Mouse (Mus musculus) skeletal muscle tissue, adult 2 months (tissue): ENCODE measurements around the gene Sema3g.

ENCODE experiments used
- DNase-seq: peaks from one replicate; pipeline ENCODE4 v3.0.0-alpha.2; 2012; ENCODE audit warnings: low read depth, low spot score

Sema3g gene

GRCm38 (mm10) chr14:31195521-31195920, 22.1 kb upstream of the Sema3g start:
- DNase-seq, result no peak

- DNase-seq, result no peak
Measured at GRCm38 (mm10) chr14:31195968-31196367, 21.7 kb upstream of the Sema3g start.

DNA sequence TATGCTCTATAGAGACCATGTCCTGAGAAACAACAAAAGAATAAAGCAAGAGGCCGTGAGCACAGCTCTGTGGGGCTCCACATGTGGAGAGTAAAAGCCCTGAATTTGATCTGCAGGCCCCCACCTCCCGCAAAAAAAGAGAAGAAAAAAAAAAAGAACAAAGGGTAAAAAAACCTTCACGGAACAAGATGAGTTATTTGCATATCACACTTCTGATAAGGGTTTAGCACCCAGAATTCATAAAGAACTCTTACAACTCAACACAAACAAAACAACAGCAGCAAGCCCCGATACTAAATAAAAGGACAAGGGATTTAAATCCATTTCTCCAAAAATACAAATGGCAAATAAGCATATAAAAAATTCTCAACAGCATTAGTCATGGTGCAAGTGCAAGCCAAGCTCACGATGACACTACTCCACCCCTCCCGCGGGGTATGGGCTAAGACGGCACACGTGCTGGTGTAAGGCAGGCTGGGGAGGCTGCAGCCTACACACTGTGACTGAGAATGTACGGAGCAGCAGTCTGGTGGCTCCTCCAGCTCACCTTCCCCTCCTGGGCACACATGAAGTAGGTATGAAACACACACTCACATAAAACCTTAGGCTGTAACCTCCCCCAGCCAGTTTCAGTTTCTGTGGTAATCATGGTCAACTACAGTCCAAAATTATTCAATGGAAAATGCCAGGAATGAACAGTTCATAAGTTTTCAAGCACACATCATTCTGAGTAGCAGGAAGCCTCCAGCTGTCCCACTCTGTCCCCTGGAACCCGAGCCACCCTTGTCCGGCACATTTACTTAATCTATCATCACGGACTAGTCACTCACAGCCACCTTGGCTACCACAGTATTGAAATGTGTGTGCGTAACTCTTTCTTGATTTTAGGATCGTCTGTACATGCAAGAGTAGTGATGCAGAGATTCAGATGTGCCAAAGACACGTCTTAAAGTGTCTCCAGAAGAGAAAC, 19.8 kb upstream of the Sema3g start:
- DNase-seq, result no peak

GRCm38 (mm10) chr14:31199599-31199998, 18.1 kb upstream of the Sema3g start:
- DNase-seq, result no peak

- DNase-seq, result no peak
Measured at GRCm38 (mm10) chr14:31200038-31200437, 17.6 kb upstream of the Sema3g start.

DNA sequence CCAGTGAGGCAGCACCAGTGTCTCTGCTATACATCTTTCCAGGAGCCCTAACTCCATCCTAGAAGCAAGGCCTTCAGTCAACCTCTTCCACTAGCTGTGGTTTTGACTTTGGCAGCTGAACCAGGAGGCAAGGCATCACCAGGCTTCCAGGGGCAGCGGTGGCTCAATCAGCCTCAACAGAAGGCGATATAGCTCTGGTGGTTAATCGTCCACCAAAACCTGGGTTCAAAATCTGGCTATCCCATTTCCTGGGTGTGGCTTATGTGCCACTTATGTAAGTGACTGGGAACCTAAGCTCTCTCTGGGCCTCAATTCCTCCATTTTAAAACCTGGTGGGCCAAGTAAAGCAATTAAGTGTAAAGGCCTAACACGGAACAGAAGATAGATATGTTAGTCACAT, 12.8 kb upstream of the Sema3g start:
- DNase-seq, result no peak

DNA sequence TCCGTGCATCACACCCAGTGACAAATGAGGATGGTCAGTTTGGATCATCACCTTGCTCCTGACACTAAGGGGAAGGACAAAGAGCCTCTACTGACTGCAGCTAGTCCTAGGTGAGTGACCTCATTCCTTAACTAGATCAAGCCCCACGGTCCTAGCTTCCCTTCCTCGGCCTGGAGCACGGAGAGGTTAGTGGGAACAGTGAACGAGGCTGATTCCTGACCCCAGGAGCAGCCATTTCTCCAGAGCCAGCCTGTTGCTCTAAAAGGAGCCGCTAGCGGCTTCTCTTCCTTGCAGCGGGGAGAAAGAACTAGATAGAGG, 12.5 kb upstream of the Sema3g start:
- no peak for DNase-seq

DNA sequence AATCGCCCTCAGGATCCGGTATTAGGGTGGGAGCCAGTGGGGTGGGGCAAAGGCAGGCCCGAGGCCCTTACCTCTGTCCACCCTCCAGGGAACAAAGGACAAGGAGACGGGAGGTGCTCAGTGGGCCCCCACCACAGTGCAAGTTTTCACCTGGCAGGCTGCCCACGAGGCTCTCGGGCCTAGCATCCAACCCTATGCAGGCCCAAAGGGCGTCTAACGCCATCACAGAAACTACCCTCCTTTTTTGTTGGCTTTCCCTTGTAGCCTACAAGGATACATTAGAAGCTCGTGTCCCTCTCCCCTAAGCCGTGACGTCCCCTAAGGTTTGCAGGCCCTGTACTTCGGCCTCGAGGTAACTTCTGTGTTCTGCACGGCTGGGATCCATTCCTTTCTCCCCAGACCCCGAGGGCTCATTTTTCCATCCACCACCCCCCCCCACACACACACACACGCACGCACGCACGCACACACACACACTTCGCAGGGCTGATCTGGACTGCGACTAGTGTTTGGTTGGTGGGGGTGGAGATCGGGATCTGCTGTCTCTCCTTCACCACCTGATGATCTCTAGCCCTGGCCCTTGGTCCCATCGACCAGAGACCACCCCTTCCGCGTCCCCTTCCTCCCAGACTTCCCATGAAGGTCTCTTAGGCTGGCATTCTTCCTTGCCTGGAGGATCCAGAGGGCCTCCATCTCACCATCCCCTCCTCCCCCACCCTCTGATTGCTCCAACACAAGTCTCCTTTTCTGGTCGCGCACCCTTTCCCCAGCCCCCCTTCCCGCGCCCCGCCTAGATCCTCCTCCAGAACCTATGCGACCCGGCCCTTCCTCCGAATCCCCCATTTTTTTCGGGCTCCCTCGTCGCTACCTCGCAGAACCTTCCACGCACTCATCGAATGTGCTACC, 11.8 kb upstream of the Sema3g start:
- DNase-seq, result no peak

- DNase-seq, result peak; percentile 95
Measured at GRCm38 (mm10) chr14:31206472-31206981, 11.1 kb upstream of the Sema3g start.

GRCm38 (mm10) chr14:31207070-31207830, 10.4 kb upstream of the Sema3g start:
- DNase-seq, result no peak

DNA sequence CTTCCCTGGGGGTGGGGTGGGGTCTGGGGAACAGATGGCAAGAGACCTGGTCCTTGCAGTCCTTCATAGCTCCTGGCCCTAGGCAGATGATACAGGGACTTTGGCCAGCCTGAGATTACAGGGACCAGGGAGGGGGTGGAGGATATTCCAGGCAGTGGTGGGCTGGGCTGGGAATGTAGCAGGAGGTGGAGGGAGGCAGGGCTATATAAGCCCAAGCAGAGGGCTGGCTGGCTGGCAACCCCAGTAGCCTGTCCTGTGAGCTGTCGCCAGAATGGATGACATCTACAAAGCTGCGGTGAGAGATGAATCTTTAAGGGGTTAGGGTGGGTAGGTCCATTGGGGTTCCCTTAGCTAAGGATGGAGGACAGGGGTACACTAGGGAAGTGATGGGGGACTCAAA, 9.6 kb upstream of the Sema3g start, which contains the start of gene Tnnc1:
Gene Tnnc1, plus strand, starts transcription at position 229 of the 400 bp plus-strand sequence.
- DNase-seq, result no peak

- DNase-seq, result no peak
Measured at GRCm38 (mm10) chr14:31209133-31209557, 8.5 kb upstream of the Sema3g start.

GRCm38 (mm10) chr14:31211854-31212253, 5.8 kb upstream of the Sema3g start:
- no peak for DNase-seq

DNA sequence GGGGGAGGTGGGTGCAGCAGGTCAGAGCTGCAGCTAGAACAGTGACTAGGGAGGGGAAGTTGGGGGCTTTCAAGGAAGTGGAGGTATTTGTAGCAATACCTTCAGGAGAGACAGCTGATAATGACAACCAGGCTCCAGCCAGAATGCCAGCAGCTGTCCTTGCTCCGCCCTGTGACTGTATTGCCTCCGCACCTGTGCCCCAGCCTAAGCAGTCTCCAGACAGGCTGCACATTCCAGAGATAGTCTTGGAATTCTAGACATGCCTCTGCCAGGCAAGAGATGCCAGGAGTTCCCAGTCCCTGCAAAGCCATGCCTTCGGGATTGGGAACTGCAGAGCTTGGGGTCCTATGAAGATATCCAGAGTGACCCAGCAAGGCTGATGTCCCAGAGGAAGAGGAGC, 5.2 kb upstream of the Sema3g start:
- no peak for DNase-seq

DNA sequence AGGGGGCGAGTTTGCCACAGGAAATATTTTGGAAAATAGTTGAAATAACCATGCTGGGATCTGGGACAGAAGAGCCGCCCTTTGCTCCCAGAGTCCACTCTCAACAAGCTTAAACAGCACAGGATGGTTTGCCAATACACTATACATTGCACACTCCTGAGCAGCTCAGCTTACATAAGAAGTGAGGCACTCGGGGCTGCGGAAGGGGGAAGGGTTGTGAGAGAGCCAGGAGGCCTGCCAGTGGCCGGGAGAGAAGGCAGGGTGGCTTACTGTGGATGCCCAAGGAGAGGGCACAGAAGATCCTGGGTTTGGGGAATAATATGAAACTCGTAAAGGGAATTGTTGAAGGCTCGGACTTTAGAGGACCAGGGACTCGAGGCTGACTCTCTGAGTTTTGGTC, 3.8 kb upstream of the Sema3g start:
- DNase-seq, result no peak

DNA sequence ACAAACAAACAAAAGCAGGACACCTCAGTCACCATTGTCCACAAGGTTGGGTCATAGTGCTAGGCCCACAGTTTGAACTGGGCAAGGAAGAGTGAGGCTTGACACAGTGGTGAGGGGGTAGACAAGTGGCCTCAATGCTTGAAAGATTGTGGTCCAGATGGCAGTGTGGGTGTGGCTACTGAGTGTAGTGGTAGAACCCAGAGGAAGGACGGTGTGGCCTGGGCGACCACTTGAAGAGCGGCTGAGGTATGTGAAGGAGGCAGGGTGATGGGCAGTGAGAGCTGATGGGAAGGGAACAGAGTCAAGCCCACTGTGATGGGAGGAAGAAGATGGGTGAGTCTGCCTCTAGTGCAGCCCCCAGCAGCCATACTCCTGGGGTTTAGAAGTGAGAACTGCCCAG, 3.0 kb upstream of the Sema3g start:
- no peak for DNase-seq

DNA sequence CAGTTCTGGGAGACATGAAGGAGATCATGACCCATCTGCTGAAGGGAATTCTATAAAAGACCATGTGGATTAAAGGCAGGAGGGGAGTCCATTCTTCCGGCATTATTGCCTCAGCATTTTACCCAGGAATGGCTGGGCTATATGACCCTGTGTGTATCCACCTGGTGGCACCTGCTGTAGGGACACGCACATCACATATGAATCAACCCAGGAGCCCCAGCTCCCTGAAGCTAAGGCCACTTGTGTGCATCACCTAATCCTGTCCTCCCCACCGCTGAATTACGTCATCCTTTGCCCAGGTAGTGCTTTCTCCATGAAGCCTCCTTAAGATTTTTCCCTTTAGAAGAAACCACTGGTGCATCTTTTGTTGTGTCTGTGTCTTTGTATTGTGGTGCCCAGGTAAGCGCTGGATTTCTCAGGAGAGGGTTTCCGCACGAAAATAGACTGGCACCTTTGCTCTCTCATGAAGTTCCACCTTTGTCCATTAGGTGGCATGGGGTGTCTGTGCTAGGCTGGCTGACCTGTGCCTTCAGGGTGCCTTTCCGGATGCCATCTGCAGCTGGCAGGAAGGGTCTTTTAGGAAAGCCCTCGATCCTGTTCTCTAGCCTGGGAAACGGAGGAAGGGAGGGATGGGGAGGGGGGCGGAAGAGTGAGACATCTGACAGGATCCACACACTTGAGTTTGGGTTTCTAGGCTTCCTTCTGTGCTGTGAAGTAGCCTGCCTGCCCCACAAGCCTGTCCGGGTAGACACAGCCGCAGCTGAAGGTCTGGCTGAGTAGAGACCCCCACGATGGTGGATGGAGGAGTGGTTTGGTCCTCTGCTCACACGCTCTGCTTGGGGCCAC, 2.3 kb upstream of the Sema3g start:
- DNase-seq, result no peak

DNA sequence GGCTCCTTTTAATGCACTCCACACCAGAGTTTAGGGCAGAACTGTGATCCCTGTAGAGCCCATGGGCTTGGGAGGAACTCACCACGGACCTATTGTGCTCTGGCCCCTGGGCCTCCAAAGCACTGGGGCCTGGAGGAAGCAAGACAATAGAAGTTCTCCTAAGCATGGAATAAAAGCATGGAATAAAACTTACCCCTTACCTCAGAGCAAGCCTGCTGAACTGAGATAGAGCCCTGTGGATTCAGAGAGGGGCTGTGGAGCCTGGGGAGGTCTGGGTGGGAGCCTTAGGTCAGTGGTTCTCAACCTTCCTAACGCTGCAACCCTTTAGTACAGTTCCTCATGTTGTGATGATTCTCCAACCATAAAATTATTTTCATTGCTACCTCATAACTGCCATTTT, 814 bp upstream of the Sema3g start, which contains the start of gene Nisch:
Gene Nisch, minus strand, starts transcription at position 101 of the 400 bp plus-strand sequence.
- DNase-seq, result no peak

- DNase-seq, result no peak
Measured at GRCm38 (mm10) chr14:31226978-31227377, 9.3 kb downstream of the Sema3g start.

DNA sequence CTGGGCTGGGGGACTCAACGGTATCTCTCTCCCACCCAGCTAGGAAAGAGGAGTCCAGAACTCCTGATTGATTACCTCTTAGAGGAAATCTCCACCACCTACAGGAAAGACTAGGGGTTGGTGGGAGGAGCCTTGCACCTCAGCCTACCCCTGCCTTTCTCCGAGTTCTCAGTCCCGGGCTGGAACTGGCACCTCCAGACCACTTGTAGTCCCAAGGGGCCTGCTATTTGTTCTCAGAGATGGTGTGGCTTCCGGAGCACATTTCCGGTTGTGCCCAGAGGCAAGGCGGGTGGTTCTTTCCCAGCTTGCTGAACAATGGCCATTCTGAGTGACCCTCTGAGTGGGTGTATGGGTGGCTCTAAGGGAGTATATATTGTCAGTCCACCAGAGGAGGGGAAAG, 10.6 kb downstream of the Sema3g start:
- no peak for DNase-seq
